Mouse (Mus musculus): ENCODE measurements around the gene AY074887.

DNA sequence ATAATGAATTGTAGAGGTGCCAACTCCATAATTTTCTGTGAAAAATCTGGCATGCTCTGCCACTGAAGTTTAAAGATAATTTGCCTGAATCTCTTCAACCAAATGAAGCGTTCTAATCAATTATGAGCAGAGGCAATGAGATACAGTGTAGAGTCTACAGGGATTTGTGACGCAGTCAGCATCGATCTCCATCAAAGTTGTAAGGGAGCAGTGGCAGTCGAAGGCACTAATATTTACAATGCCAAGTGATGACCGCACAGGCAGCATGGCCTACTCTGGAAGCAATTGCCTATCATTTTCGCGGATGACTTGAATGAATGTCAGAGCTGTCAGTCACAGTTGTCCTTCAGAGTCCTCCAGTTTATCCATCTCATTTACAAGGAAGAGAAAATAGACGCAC, 29.9 kb upstream of the AY074887 start, which contains the start of gene Chrna5:
- TF ChIP-seq CTCF (IDR thresholded peaks at IDR 0.05; ENCODE audit: control insufficient read depth, insufficient read depth, insufficient read length) (no peak), MYOG (IDR thresholded peaks at IDR 0.05; ENCODE audit: control insufficient read depth, extremely low read depth, insufficient read length) (no peak)

All from C2C12 (cell line).